Mouse (Mus musculus): Measurements from ENCODE around the gene 9030025P20Rik.
"Not testable (repeated sequence)": the region's sequence is repeated elsewhere in the genome, so short reads cannot be mapped to it uniquely, and the experiment has no call there.

The 9030025P20Rik gene

GRCm38 (mm10) chr17:14978362-14979038 is at the start of gene 9030025P20Rik, which contains the start of gene Gm3417:
Gene 9030025P20Rik, plus strand, starts transcription at chr17:14978468.
Gene Gm3417, minus strand, starts transcription at chr17:14978790.
- DNase-seq (ENCODE audit: low read depth) = not testable (repeated sequence)

- no peak for DNase-seq (ENCODE audit: low read depth)
These were observed 49.6 kb upstream of the 9030025P20Rik start for GRCm38 (mm10) chr17:14928631-14929030.

- no peak for DNase-seq (ENCODE audit: low read depth)
These were observed 47.6 kb upstream of the 9030025P20Rik start for GRCm38 (mm10) chr17:14930697-14931096.

- DNase-seq (ENCODE audit: low read depth) = no peak
These were observed 46.8 kb upstream of the 9030025P20Rik start for GRCm38 (mm10) chr17:14931469-14931868.

- DNase-seq (ENCODE audit: low read depth) = not testable (repeated sequence)
These were observed 43.0 kb upstream of the 9030025P20Rik start for GRCm38 (mm10) chr17:14935280-14935679.

GRCm38 (mm10) chr17:14935841-14936605 is 42.2 kb upstream of the 9030025P20Rik start:
- no peak for DNase-seq (ENCODE audit: low read depth)

GRCm38 (mm10) chr17:14942181-14942580 is 36.1 kb upstream of the 9030025P20Rik start:
- DNase-seq (ENCODE audit: low read depth) = not testable (repeated sequence)

- DNase-seq (ENCODE audit: low read depth) = peak; percentile 100
These were observed 35.1 kb upstream of the 9030025P20Rik start, which contains the start of the genes Wdr27 and 1600012H06Rik for GRCm38 (mm10) chr17:14943009-14943728. Gene Wdr27, minus strand, starts transcription at chr17:14943158. Gene 1600012H06Rik, plus strand, starts transcription at chr17:14943184.

- peak; percentile 40 for DNase-seq (ENCODE audit: low read depth)
These were observed 34.6 kb upstream of the 9030025P20Rik start for GRCm38 (mm10) chr17:14943729-14944059.

GRCm38 (mm10) chr17:14944551-14944950 is 33.7 kb upstream of the 9030025P20Rik start:
- no peak for DNase-seq (ENCODE audit: low read depth)

- DNase-seq (ENCODE audit: low read depth) = no peak
These were observed 29.0 kb upstream of the 9030025P20Rik start for GRCm38 (mm10) chr17:14949161-14949827.

GRCm38 (mm10) chr17:14953452-14953851 is 24.8 kb upstream of the 9030025P20Rik start:
- DNase-seq (ENCODE audit: low read depth) = no peak

GRCm38 (mm10) chr17:14958686-14959327 is 19.5 kb upstream of the 9030025P20Rik start:
- DNase-seq (ENCODE audit: low read depth) = no peak

- DNase-seq (ENCODE audit: low read depth) = no peak
These were observed 18.3 kb upstream of the 9030025P20Rik start for GRCm38 (mm10) chr17:14959979-14960378.

- DNase-seq (ENCODE audit: low read depth) = peak; percentile 42
These were observed 17.7 kb upstream of the 9030025P20Rik start for GRCm38 (mm10) chr17:14960520-14960919.

- peak; percentile 61 for DNase-seq (ENCODE audit: low read depth)
These were observed 17.2 kb upstream of the 9030025P20Rik start, which contains the start of gene Phf10 for GRCm38 (mm10) chr17:14960951-14961556. Gene Phf10, minus strand, starts transcription at chr17:14961273.

- not testable (repeated sequence) for DNase-seq (ENCODE audit: low read depth)
These were observed 16.6 kb upstream of the 9030025P20Rik start for GRCm38 (mm10) chr17:14961557-14962154.

- not testable (repeated sequence) for DNase-seq (ENCODE audit: low read depth)
These were observed 9.8 kb upstream of the 9030025P20Rik start for GRCm38 (mm10) chr17:14968373-14968913.

- not testable (repeated sequence) for DNase-seq (ENCODE audit: low read depth)
These were observed 428 bp upstream of the 9030025P20Rik start for GRCm38 (mm10) chr17:14977718-14978361.

Data from induced T-regulatory cell, adult 2 months (primary cell).